Mouse (Mus musculus): ENCODE measurements at regions not wholly inside any gene's neighbourhood (a gene's known extent, or its start where the extent isn't known, plus 50 kb on each side); places are given as distances from the start of the nearest gene placed in this dataset.

- DNase-seq (ENCODE audit: low read depth, low spot score): no peak
Observed at GRCm38 (mm10) chr10:109185243-109185642, 174.5 kb upstream of the Syt1 start.

GRCm38 (mm10) chr10:109180527-109180926, 169.7 kb upstream of the Syt1 start:
- no peak for DNase-seq (ENCODE audit: low read depth, low spot score)

GRCm38 (mm10) chr10:109160730-109161129, 149.9 kb upstream of the Syt1 start:
- DNase-seq (ENCODE audit: low read depth, low spot score): no peak

- no peak for DNase-seq (ENCODE audit: low read depth, low spot score)
Observed at GRCm38 (mm10) chr10:109155768-109156167, 145.0 kb upstream of the Syt1 start.

- DNase-seq (ENCODE audit: low read depth, low spot score): no peak
Observed at GRCm38 (mm10) chr10:109140421-109140938, 129.7 kb upstream of the Syt1 start.

GRCm38 (mm10) chr10:109136763-109137732, 126.3 kb upstream of the Syt1 start:
- no peak for DNase-seq (ENCODE audit: low read depth, low spot score)

GRCm38 (mm10) chr10:109134521-109134920, 123.7 kb upstream of the Syt1 start:
- DNase-seq (ENCODE audit: low read depth, low spot score): no peak

GRCm38 (mm10) chr10:109132091-109132573, 121.3 kb upstream of the Syt1 start:
- no peak for DNase-seq (ENCODE audit: low read depth, low spot score)

- DNase-seq (ENCODE audit: low read depth, low spot score): no peak
Observed at GRCm38 (mm10) chr10:109129552-109130110, 118.8 kb upstream of the Syt1 start.

GRCm38 (mm10) chr10:109129068-109129467, 118.3 kb upstream of the Syt1 start:
- DNase-seq (ENCODE audit: low read depth, low spot score): no peak

GRCm38 (mm10) chr10:109126699-109127098, 115.9 kb upstream of the Syt1 start:
- DNase-seq (ENCODE audit: low read depth, low spot score): no peak

GRCm38 (mm10) chr10:109117143-109117542, 106.4 kb upstream of the Syt1 start:
- DNase-seq (ENCODE audit: low read depth, low spot score): no peak

GRCm38 (mm10) chr10:109115013-109115627, 104.3 kb upstream of the Syt1 start:
- no peak for DNase-seq (ENCODE audit: low read depth, low spot score)

- no peak for DNase-seq (ENCODE audit: low read depth, low spot score)
Observed at GRCm38 (mm10) chr10:109105781-109106180, 95.0 kb upstream of the Syt1 start.

GRCm38 (mm10) chr10:109092219-109092618, 81.4 kb upstream of the Syt1 start:
- no peak for DNase-seq (ENCODE audit: low read depth, low spot score)

GRCm38 (mm10) chr10:109079773-109080172, 69.0 kb upstream of the Syt1 start:
- no peak for DNase-seq (ENCODE audit: low read depth, low spot score)

- DNase-seq (ENCODE audit: low read depth, low spot score): no peak
Observed at GRCm38 (mm10) chr10:109074218-109074617, 63.4 kb upstream of the Syt1 start.
